Mouse (Mus musculus) bone marrow, adult 2 months (tissue): ENCODE measurements at regions not wholly inside any gene's neighbourhood (a gene's known extent, or its start where the extent isn't known, plus 50 kb on each side); places are given as distances from the start of the nearest gene placed in this dataset.

Experiments
- H3K27ac ChIP-seq: fragments of 200-500 bp; 2 replicates; pipeline ENCODE4 v1.5.1; 2012; ENCODE audit warnings: low read depth, mild to moderate bottlenecking, control low read depth, inconsistent platforms, low read length; ENCODE audit not compliant: control insufficient read depth, poor library complexity, insufficient read depth
- H3K4me1 ChIP-seq: fragments of 200-500 bp; 2 replicates; pipeline ENCODE4 v1.6.1; 2011; ENCODE audit warnings: low read length; ENCODE audit not compliant: control insufficient read depth, insufficient read depth
- H3K4me3 ChIP-seq: fragments of 200-500 bp; replicated peaks from 2 replicates; pipeline ENCODE3; 2011; ENCODE audit warnings: mild to moderate bottlenecking, low read depth, low read length, control low read depth; ENCODE audit not compliant: control insufficient read depth
- CTCF ChIP-seq: fragments of 200-500 bp; IDR thresholded peaks from 2 replicates; pipeline ENCODE4 v1.5.1; 2011; ENCODE audit warnings: low read length, control low read depth; ENCODE audit not compliant: control insufficient read depth, insufficient read depth
- POLR2A ChIP-seq: fragments of 200-500 bp; IDR thresholded peaks from 2 replicates; pipeline ENCODE4 v1.6.1; 2011; ENCODE audit warnings: low read depth, mild to moderate bottlenecking, control low read depth, low read length, borderline replicate concordance; ENCODE audit not compliant: control insufficient read depth
- whole genome bisulfite sequencing: fragments of 180-500 bp; shearing (Covaris S2); methylation state at CpG from one replicate; pipeline ENCODE4 v1.1.7; 2018; 5-methylcytosine and 5-hydroxymethylcytosine counted together

GRCm38 (mm10) chr10:112801560-112801959 lies 127.2 kb downstream of the Atxn7l3b start:
- no peaks in the 10 kb centered on the region for H3K4me1 ChIP-seq
- no peak for TF ChIP-seq POLR2A
- peak; percentile 44 for TF ChIP-seq CTCF
- H3K27ac ChIP-seq = no peak overlapping the region
- no peak overlapping the region for H3K4me3 ChIP-seq
- 1% methylated on average over 5 of the region's 5 CpGs for WGBS

DNA sequence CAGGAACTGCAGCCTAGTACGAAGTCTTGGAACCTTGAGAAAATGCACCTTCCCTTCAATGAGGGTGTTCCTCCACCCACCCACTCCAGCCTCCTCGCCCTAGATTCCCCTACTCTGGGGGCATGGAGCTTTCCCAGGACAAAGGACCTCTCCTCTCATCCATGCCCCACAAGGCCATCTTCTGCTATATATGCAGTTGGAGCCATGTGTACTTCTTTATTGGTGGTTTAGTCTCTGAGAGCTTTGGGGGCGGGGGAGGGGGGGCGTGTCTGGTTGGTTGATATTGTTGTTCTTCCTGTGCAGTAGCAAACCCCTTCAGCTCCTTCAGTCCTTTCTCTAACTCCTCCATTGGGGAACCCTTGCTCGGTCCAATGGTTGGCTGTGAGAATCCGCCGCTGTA lies 130.2 kb downstream of the Atxn7l3b start:
- WGBS = 71% methylated on average over 7 of the region's 7 CpGs
- Histone ChIP-seq H3K4me1 (no peaks in the 10 kb centered on the region), H3K27ac (no peak overlapping the region), H3K4me3 (no peak overlapping the region)
- no peak for TF ChIP-seq POLR2A
- no peak for TF ChIP-seq CTCF

GRCm38 (mm10) chr10:112798090-112798489 lies 130.7 kb downstream of the Atxn7l3b start:
- TF ChIP-seq POLR2A (no peak), CTCF (no peak)
- Histone ChIP-seq H3K27ac (no peak overlapping the region), H3K4me3 (no peak overlapping the region), H3K4me1 (no peaks in the 10 kb centered on the region)
- WGBS = 56% methylated on average over 4 of the region's 4 CpGs

GRCm38 (mm10) chr10:112795938-112796337 lies 132.9 kb downstream of the Atxn7l3b start:
- H3K4me1 ChIP-seq = no peaks in the 10 kb centered on the region
- H3K27ac ChIP-seq = no peak overlapping the region
- WGBS = 42% methylated on average over 1 of the region's 1 CpGs
- TF ChIP-seq POLR2A = no peak
- no peak for TF ChIP-seq CTCF
- H3K4me3 ChIP-seq = no peak overlapping the region

- no peak overlapping the region for H3K27ac ChIP-seq
Observed at GRCm38 (mm10) chr10:112795473-112795872, 133.3 kb downstream of the Atxn7l3b start.

GRCm38 (mm10) chr10:112788236-112788635 lies 140.6 kb downstream of the Atxn7l3b start:
- H3K27ac ChIP-seq = no peak overlapping the region
- 69% methylated on average over 3 of the region's 3 CpGs for WGBS
- no peaks in the 10 kb centered on the region for H3K4me1 ChIP-seq
- TF ChIP-seq POLR2A = no peak
- TF ChIP-seq CTCF = no peak
- H3K4me3 ChIP-seq = no peak overlapping the region

More at GRCm38 (mm10) chr10:112795473-112795872, 133.3 kb downstream of the Atxn7l3b start:
- Histone ChIP-seq H3K4me3 (no peak overlapping the region), H3K4me1 (no peaks in the 10 kb centered on the region)
- TF ChIP-seq CTCF (no peak), POLR2A (no peak)
- WGBS = 75% methylated on average over 1 of the region's 1 CpGs

DNA sequence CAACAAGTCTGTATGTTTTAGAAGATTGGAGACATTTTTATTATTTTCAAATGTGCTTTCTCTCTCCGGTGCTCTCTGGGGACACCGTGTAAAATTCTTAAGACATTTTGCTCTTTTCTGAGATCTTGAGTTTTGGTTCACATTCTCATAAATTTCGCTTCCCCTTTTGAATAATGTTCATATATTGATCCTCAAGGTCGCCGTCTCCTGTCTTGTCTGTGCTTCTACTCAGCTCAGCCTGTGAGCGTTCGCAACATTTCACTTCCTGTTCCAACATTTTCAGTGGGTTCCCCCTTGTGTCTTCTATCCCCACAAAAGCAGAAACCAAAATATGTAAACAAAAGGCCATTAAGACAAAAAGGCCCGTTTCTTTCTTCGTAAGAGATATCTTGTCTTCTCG lies 154.5 kb downstream of the Atxn7l3b start:
- no peak overlapping the region for H3K4me3 ChIP-seq
- 80% methylated on average over 10 of the region's 10 CpGs for WGBS
- no peak for TF ChIP-seq CTCF
- no peak for TF ChIP-seq POLR2A
- H3K27ac ChIP-seq = no peak overlapping the region
- no peaks in the 10 kb centered on the region for H3K4me1 ChIP-seq

GRCm38 (mm10) chr10:112746683-112747082 lies 182.1 kb downstream of the Atxn7l3b start:
- no peak for TF ChIP-seq CTCF
- TF ChIP-seq POLR2A = no peak

DNA sequence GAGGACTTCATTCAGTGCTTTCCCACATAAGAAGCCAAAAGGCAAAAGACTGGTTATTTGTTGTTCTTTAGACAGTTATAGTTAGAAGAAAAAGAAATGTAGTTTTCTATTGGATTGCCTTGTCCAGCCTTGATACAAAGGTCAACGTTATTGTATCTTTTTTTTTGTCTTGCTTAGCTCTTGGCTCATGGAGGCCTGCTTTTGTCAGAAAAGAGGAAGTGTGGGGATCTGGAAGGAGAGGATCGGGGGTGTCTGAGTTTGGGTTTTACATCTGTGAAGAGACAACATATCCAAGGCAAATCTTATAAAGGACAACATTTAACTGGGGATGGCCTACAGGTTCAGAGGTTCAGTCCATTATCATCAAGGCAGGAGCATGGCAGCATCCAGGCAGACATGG lies 185.3 kb downstream of the Atxn7l3b start:
- H3K4me1 ChIP-seq = no peaks in the 10 kb centered on the region
- H3K27ac ChIP-seq = no peak overlapping the region
- no peak for TF ChIP-seq CTCF
- TF ChIP-seq POLR2A = no peak
- WGBS = 13% methylated on average over 2 of the region's 2 CpGs
- H3K4me3 ChIP-seq = no peak overlapping the region

More at GRCm38 (mm10) chr10:112746683-112747082, 182.1 kb downstream of the Atxn7l3b start:
- H3K4me3 ChIP-seq = no peak overlapping the region
- H3K27ac ChIP-seq = no peak overlapping the region
- WGBS = 42% methylated on average over 1 of the region's 1 CpGs
- H3K4me1 ChIP-seq = no peaks in the 10 kb centered on the region
